Mouse (Mus musculus) midbrain, embryonic 15.5 days (tissue): ENCODE measurements around the gene Cebpb. TPM values are rescaled to one million over a fixed set of nuclear protein-coding genes. Genes with fewer than 3 reads are reported as not detected.

Experiments
- ATAC-seq: fragments of 200-750 bp; cut with Nextera tagmentation; replicated peaks from 2 replicates; pipeline ENCODE4 v1.8.0; 2017; ENCODE audit warnings: moderate TSS enrichment
- H3K27ac ChIP-seq: fragments of 300-500 bp; sonication (generic); 2 replicates; pipeline ENCODE4 v1.5.1; 2015; ENCODE audit warnings: mild to moderate bottlenecking, inconsistent platforms
- H3K27me3 ChIP-seq: fragments of 300-500 bp; sonication (generic); replicated peaks from 2 replicates; pipeline ENCODE4 v1.6.1; 2015; ENCODE audit warnings: inconsistent platforms
- H3K36me3 ChIP-seq: fragments of 300-500 bp; sonication (generic); replicated peaks from 2 replicates; pipeline ENCODE4 v1.6.1; 2015; ENCODE audit warnings: inconsistent platforms
- H3K4me1 ChIP-seq: fragments of 300-500 bp; sonication (generic); 2 replicates; pipeline ENCODE4 v1.6.1; 2015; ENCODE audit warnings: inconsistent platforms
- H3K4me2 ChIP-seq: fragments of 300-500 bp; sonication (generic); 2 replicates; pipeline ENCODE4 v1.6.1; 2015; ENCODE audit warnings: inconsistent platforms, mild to moderate bottlenecking, moderate library complexity
- H3K4me3 ChIP-seq: fragments of 300-500 bp; sonication (generic); 2 replicates; pipeline ENCODE4 v1.5.1; 2015; ENCODE audit warnings: mild to moderate bottlenecking, inconsistent platforms
- H3K9ac ChIP-seq: fragments of 300-500 bp; sonication (generic); 2 replicates; pipeline ENCODE4 v1.6.1; 2015; ENCODE audit warnings: mild to moderate bottlenecking, inconsistent platforms
- H3K9me3 ChIP-seq: fragments of 300-500 bp; sonication (generic); 2 replicates; pipeline ENCODE4 v1.6.1; 2016; ENCODE audit warnings: inconsistent platforms
- WGBS: fragments of 180-500 bp; shearing (Covaris S2); methylation state at CpG from one replicate; pipeline ENCODE4 v1.1.7; 2015; ENCODE audit warnings: mixed read lengths; 5-methylcytosine and 5-hydroxymethylcytosine counted together
- polyA plus RNA-seq: library from polyadenylated mRNA; unstranded; fragments of >200 nt; fragmentation: Nextera tagmentation; extraction: Ambion mirVana; gene quantifications from 2 replicates; pipeline ENCODE4 v1.2.1, GENCODE M21; 2015

Cebpb gene
- polyA plus RNA-seq, 1 experiment from 2014 or later: 1.3 TPM

- no peak for ATAC-seq
- H3K9me3 ChIP-seq: no peaks in the 10 kb centered on the region
These were observed 26.3 kb downstream of the Cebpb start for GRCm38 (mm10) chr2:167715008-167715407.

GRCm38 (mm10) chr2:167717208-167717607, 28.5 kb downstream of the Cebpb start:
- H3K9me3 ChIP-seq: no peaks in the 10 kb centered on the region
- 65% methylated on average over 1 of the region's 1 CpGs for WGBS

More at GRCm38 (mm10) chr2:167715008-167715407, 26.3 kb downstream of the Cebpb start:
- Histone ChIP-seq H3K4me2 (no peak overlapping the region), H3K4me3 (no peak overlapping the region), H3K27me3 (no peaks in the 10 kb centered on the region), H3K27ac (no peak overlapping the region), H3K9ac (no peak overlapping the region), H3K36me3 (no peaks in the 10 kb centered on the region), H3K4me1 (no peaks in the 10 kb centered on the region)
- 73% methylated on average over 6 of the region's 6 CpGs for WGBS

GRCm38 (mm10) chr2:167719520-167719919, 30.8 kb downstream of the Cebpb start:
- Histone ChIP-seq H3K4me1 (no peaks in the 10 kb centered on the region), H3K27ac (no peak overlapping the region), H3K4me3 (no peak overlapping the region), H3K9me3 (no peaks in the 10 kb centered on the region), H3K36me3 (no peaks in the 10 kb centered on the region), H3K4me2 (no peak overlapping the region), H3K9ac (no peak overlapping the region), H3K27me3 (no peaks in the 10 kb centered on the region)
- no peak for ATAC-seq
- 76% methylated on average over 4 of the region's 4 CpGs for WGBS

More at GRCm38 (mm10) chr2:167717208-167717607, 28.5 kb downstream of the Cebpb start:
- Histone ChIP-seq H3K4me1 (no peaks in the 10 kb centered on the region), H3K27ac (no peak overlapping the region), H3K36me3 (no peaks in the 10 kb centered on the region), H3K9ac (no peak overlapping the region), H3K4me2 (no peak overlapping the region), H3K27me3 (no peaks in the 10 kb centered on the region), H3K4me3 (no peak overlapping the region)
- no peak for ATAC-seq

DNA sequence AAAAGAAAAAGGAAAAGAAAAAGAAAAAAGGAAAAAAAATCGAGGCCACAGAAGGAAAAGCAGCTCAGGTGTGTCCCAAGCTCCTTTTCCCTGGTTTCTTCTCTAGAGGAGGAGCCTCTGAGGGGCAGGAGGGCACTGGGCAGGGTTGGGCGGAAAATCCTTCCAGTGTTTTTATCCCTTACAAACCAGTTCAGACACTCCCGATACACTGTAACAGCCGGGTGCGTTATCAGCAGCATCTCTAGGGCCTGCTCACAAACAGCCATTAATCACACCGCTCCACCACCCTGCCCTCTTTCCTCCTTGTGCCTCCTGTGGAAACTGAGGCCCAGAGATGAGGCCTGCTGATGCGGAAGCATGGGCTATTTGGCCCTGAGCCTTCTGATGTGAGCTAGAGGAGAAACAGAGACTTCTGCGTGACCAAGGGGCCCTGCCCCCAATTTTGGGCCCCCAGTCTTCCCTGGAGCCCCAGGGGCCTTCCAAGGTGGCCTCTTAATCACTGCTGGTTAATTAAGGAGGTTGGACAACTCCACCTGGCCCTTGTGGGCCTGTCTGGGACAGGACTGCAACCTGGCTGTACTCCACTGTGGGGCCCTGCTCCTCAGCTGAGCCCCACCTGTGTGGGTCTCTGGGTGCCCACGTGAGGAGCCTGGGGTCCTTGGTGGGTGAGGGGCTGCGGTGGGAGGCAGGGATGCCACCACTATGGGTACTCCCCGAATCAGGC, 32.6 kb downstream of the Cebpb start:
- WGBS: 87% methylated on average over 11 of the region's 11 CpGs
- Histone ChIP-seq H3K9me3 (no peaks in the 10 kb centered on the region), H3K27me3 (no peaks in the 10 kb centered on the region), H3K4me2 (no peak overlapping the region), H3K9ac (no peak overlapping the region), H3K4me3 (no peak overlapping the region), H3K27ac (no peak overlapping the region), H3K36me3 (no peaks in the 10 kb centered on the region), H3K4me1 (no peaks in the 10 kb centered on the region)
- no peak for ATAC-seq

- Histone ChIP-seq H3K4me2 (no peak overlapping the region), H3K27me3 (no peaks in the 10 kb centered on the region), H3K36me3 (no peaks in the 10 kb centered on the region), H3K4me3 (no peak overlapping the region), H3K9me3 (no peaks in the 10 kb centered on the region), H3K4me1 (no peaks in the 10 kb centered on the region), H3K27ac (no peak overlapping the region), H3K9ac (no peak overlapping the region)
- no peak for ATAC-seq
- 74% methylated on average over 6 of the region's 6 CpGs for WGBS
These were observed 33.8 kb downstream of the Cebpb start for GRCm38 (mm10) chr2:167722538-167722937.

DNA sequence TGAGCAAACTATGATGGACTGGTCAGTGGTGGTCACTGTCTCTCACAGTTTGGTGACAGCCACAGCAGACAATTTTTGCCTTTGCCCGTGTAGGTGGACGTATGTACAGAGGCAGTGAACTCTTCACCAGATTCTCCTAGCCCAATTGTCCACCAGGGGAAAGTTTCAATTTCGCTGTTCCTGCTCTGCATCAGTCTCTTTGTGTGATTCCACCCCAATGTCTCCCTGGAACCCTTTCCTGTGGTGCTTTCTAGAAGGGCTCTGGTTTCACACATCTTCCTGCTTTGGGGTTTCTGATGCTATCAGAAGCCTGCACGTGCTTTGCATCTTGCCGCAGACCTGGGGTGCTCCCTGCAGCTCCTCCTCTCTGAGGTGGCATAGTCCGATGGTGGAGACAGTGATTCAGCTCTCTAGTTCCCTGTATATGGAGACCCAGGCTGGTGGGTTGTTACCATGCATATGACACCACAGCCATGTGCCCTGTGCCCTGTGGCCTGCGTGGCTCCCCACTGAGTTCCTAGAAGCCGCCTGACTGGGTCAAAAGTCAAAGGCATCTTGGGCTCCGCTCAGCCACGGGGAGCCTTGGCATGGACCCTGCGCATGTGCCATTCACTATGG, 35.0 kb downstream of the Cebpb start:
- H3K9me3 ChIP-seq: no peaks in the 10 kb centered on the region
- H3K4me3 ChIP-seq: no peak overlapping the region
- no peak overlapping the region for H3K4me2 ChIP-seq
- H3K9ac ChIP-seq: no peak overlapping the region
- no peaks in the 10 kb centered on the region for H3K36me3 ChIP-seq
- H3K4me1 ChIP-seq: no peaks in the 10 kb centered on the region
- no peaks in the 10 kb centered on the region for H3K27me3 ChIP-seq
- 77% methylated on average over 11 of the region's 11 CpGs for WGBS
- ATAC-seq: no peak
- no peak overlapping the region for H3K27ac ChIP-seq

- H3K4me1 ChIP-seq: no peaks in the 10 kb centered on the region
- H3K4me3 ChIP-seq: no peak overlapping the region
- no peaks in the 10 kb centered on the region for H3K27me3 ChIP-seq
- WGBS: 91% methylated on average over 10 of the region's 10 CpGs
- no peak overlapping the region for H3K27ac ChIP-seq
- H3K9ac ChIP-seq: no peak overlapping the region
- no peak for ATAC-seq
- no peaks in the 10 kb centered on the region for H3K36me3 ChIP-seq
- no peaks in the 10 kb centered on the region for H3K9me3 ChIP-seq
- H3K4me2 ChIP-seq: no peak overlapping the region
These were observed 37.2 kb downstream of the Cebpb start for GRCm38 (mm10) chr2:167725879-167726278.

DNA sequence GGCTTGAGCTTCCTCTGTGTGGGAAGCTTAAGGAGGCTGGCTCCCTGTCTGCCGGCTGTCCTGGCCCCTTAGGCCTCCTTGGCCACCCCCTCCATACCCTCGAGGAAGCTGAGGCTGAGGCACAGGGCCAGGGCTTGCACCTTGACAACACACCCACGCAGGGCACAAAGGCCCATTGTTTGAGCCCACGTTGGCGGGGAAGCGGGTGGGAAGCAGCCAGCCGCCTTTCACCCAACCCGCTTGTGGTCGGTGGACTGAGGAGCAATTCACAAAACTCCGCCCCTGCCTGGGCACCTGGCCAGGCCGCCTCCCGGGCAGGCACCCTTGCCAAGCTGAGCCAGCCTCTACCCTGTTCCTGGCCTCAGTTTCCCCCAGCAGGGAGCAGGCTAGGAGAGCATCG, 38.4 kb downstream of the Cebpb start:
- no peak overlapping the region for H3K9ac ChIP-seq
- no peak; the same call in 1 of the 2 replicates for ATAC-seq
- 55% methylated on average over 13 of the region's 13 CpGs for WGBS
- no peak overlapping the region for H3K4me3 ChIP-seq
- H3K9me3 ChIP-seq: no peaks in the 10 kb centered on the region
- no peak overlapping the region for H3K27ac ChIP-seq
- H3K36me3 ChIP-seq: no peaks in the 10 kb centered on the region
- H3K4me2 ChIP-seq: no peak overlapping the region
- H3K4me1 ChIP-seq: no peaks in the 10 kb centered on the region
- no peaks in the 10 kb centered on the region for H3K27me3 ChIP-seq

DNA sequence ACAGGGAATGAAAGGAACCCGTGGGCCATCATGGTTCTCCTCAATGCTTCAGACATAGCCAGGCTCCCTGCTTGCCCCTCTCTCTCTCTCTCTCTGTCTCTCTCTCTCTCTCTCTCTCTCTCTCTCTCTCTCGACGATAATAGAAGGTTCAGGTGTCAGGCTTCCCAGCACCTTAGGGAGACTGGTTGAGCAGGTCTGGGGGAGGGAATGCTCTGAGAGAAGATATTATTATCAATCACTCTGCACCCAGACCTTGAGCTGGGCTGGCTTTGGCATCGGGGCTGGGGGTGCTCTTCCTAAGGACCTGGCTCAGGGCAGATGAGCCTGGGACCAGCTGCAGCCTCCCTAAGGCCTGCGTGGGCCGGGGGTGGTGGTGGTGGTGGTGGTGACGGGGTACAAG, 41.3 kb downstream of the Cebpb start:
- Histone ChIP-seq H3K4me3 (no peak overlapping the region), H3K27ac (no peak overlapping the region), H3K4me1 (no peaks in the 10 kb centered on the region), H3K27me3 (no peaks in the 10 kb centered on the region), H3K9me3 (no peaks in the 10 kb centered on the region), H3K4me2 (no peak overlapping the region), H3K36me3 (no peaks in the 10 kb centered on the region), H3K9ac (no peak overlapping the region)
- WGBS: 76% methylated on average over 7 of the region's 7 CpGs
- ATAC-seq: no peak

- 79% methylated on average over 13 of the region's 13 CpGs for WGBS
- no peak overlapping the region for H3K4me2 ChIP-seq
These were observed 42.4 kb downstream of the Cebpb start for GRCm38 (mm10) chr2:167731149-167731548.

GRCm38 (mm10) chr2:167734861-167735260, 46.1 kb downstream of the Cebpb start:
- no peaks in the 10 kb centered on the region for H3K4me1 ChIP-seq
- H3K36me3 ChIP-seq: no peaks in the 10 kb centered on the region
- H3K27me3 ChIP-seq: no peaks in the 10 kb centered on the region
- no peak for ATAC-seq
- H3K4me2 ChIP-seq: no peak overlapping the region
- H3K9ac ChIP-seq: no peak overlapping the region
- WGBS: 75% methylated on average over 10 of the region's 10 CpGs
- H3K27ac ChIP-seq: no peak overlapping the region
- H3K9me3 ChIP-seq: no peaks in the 10 kb centered on the region
- no peak overlapping the region for H3K4me3 ChIP-seq

More at GRCm38 (mm10) chr2:167731149-167731548, 42.4 kb downstream of the Cebpb start:
- H3K36me3 ChIP-seq: no peaks in the 10 kb centered on the region
- no peaks in the 10 kb centered on the region for H3K27me3 ChIP-seq
- H3K9me3 ChIP-seq: no peaks in the 10 kb centered on the region
- no peak overlapping the region for H3K27ac ChIP-seq
- H3K9ac ChIP-seq: no peak overlapping the region
- no peaks in the 10 kb centered on the region for H3K4me1 ChIP-seq
- ATAC-seq: no peak
- H3K4me3 ChIP-seq: no peak overlapping the region

DNA sequence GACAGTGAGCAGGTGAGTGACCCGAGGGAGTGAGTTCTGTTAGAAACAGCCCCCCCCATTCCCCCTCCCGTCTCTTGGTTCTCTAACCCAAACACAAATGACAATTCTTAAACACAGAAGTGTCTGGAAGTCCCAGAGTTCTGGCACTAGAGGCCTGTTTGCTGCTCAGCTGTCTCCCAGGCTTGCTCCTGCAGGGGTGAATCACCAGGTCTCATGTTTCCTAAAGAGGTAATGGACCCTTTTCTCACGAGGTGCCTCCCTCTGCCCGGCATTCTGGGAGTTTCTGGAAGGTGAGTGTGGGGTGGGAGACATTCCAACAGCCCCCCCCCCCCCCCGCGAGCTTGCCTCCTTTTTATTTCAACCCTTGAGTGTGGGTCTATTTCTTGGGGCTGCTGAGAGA, 50.3 kb downstream of the Cebpb start:
- ATAC-seq: no peak
- Histone ChIP-seq H3K9ac (no peak overlapping the region), H3K9me3 (no peaks in the 10 kb centered on the region), H3K36me3 (no peaks in the 10 kb centered on the region), H3K4me3 (no peak overlapping the region), H3K27ac (no peak overlapping the region), H3K4me1 (no peaks in the 10 kb centered on the region), H3K4me2 (no peak overlapping the region), H3K27me3 (no peaks in the 10 kb centered on the region)
- WGBS: 59% methylated on average over 6 of the region's 6 CpGs
